Mouse (Mus musculus): ENCODE measurements around the gene Bco2. TPM values are rescaled to one million over a fixed set of nuclear protein-coding genes. Genes with fewer than 3 reads are reported as not detected.

The Bco2 gene
- total and polyA plus RNA-seq, 3 experiments, result 0.07 TPM; not detected in 2

- Histone ChIP-seq H3K27ac (ENCODE audit: control insufficient read depth, low read depth, low read length) (no peak overlapping the region), H3K9me3 (replicated peaks; ENCODE audit: insufficient read depth, low read length) (no peaks in the 10 kb centered on the region), H3K36me3 (ENCODE audit: control insufficient read depth in 1 of 2, insufficient read depth in 2 of 2, low read length in 2 of 2) (no peaks in the 10 kb centered on the region), H3K27me3 (ENCODE audit: control insufficient read depth in 1 of 2, insufficient read depth in 2 of 2, low read length in 2 of 2) (peaks cover 0 to 6% of the 10 kb centered on the region in 2 experiments; a peak in 3 of 4 replicates), H3K4me3 (ENCODE audit: control insufficient read depth in 1 of 2, insufficient read depth in 1 of 2, low read depth in 2 of 2, low read length in 2 of 2) (no peak overlapping the region), H3K79me2 (ENCODE audit: control insufficient read depth, insufficient read depth, low read length, poor library complexity) (no peaks in the 10 kb centered on the region), H3K9ac (ENCODE audit: control insufficient read depth, low read depth, low read length, poor library complexity, severe bottlenecking) (no peak overlapping the region), H3K4me1 (ENCODE audit: control insufficient read depth in 1 of 2, insufficient read depth in 2 of 2, low read length in 2 of 2) (no peaks in the 10 kb centered on the region)
- DNase-seq (ENCODE audit: low read depth, low spot score), result no peak
- TF ChIP-seq GABPA (IDR thresholded peaks at IDR 0.05; ENCODE audit: low read depth, low read length) (no peak), CHD1 (IDR thresholded peaks at IDR 0.05; ENCODE audit: low read depth, low read length) (no peak), CTCF (IDR thresholded peaks at IDR 0.05 in 2 of 3, conservative IDR thresholded peaks at IDR 0.05 in 1 of 3; ENCODE audit: control insufficient read depth in 1 of 3, insufficient read depth in 1 of 3, low read depth in 2 of 3, low read length in 3 of 3, poor library complexity in 1 of 3, severe bottlenecking in 1 of 3) (no peak), RAD21 (IDR thresholded peaks at IDR 0.05; ENCODE audit: low read depth, low read length) (no peak), RCOR1 (IDR thresholded peaks at IDR 0.05; ENCODE audit: low read depth, low read length) (no peak), SIN3A (IDR thresholded peaks at IDR 0.05; ENCODE audit: low read length) (no peak), ZNF384 (IDR thresholded peaks at IDR 0.05; ENCODE audit: low read depth, low read length) (no peak), USF1 (IDR thresholded peaks at IDR 0.05; ENCODE audit: low read depth, low read length) (peak; percentile 7; the same call in 1 of the 2 replicates)
These were observed 47.4 kb downstream of the Bco2 start for GRCm38 (mm10) chr9:50507570-50507969.

- Histone ChIP-seq H3K79me2 (ENCODE audit: control insufficient read depth, insufficient read depth, low read length, poor library complexity) (no peaks in the 10 kb centered on the region), H3K9me3 (replicated peaks; ENCODE audit: insufficient read depth, low read length) (no peaks in the 10 kb centered on the region), H3K36me3 (ENCODE audit: control insufficient read depth in 1 of 2, insufficient read depth in 2 of 2, low read length in 2 of 2) (no peaks in the 10 kb centered on the region), H3K4me3 (ENCODE audit: control insufficient read depth in 1 of 2, insufficient read depth in 1 of 2, low read depth in 2 of 2, low read length in 2 of 2) (no peak overlapping the region), H3K9ac (ENCODE audit: control insufficient read depth, low read depth, low read length, poor library complexity, severe bottlenecking) (no peak overlapping the region), H3K27me3 (ENCODE audit: control insufficient read depth in 1 of 2, insufficient read depth in 2 of 2, low read length in 2 of 2) (peaks cover 0 to 2% of the 10 kb centered on the region in 2 experiments; a peak in 2 of 4 replicates), H3K27ac (ENCODE audit: control insufficient read depth, low read depth, low read length) (no peak overlapping the region), H3K4me1 (ENCODE audit: control insufficient read depth in 1 of 2, insufficient read depth in 2 of 2, low read length in 2 of 2) (peaks cover 0 to 8% of the 10 kb centered on the region in 2 experiments; a peak in 2 of 4 replicates)
- TF ChIP-seq MYC (IDR thresholded peaks at IDR 0.05; ENCODE audit: low read depth, low read length), result no peak
- no peak for TF ChIP-seq NRF1 (IDR thresholded peaks at IDR 0.05; ENCODE audit: insufficient read depth, low read depth, low read length, poor library complexity, severe bottlenecking)
- no peak for TF ChIP-seq TAL1 (IDR thresholded peaks at IDR 0.05; ENCODE audit: low read length)
- TF ChIP-seq CTCF (IDR thresholded peaks at IDR 0.05 in 2 of 3, conservative IDR thresholded peaks at IDR 0.05 in 1 of 3; ENCODE audit: control insufficient read depth in 1 of 3, insufficient read depth in 1 of 3, low read depth in 2 of 3, low read length in 3 of 3, poor library complexity in 1 of 3, severe bottlenecking in 1 of 3), result no peak
- no peak for TF ChIP-seq ETS1 (IDR thresholded peaks at IDR 0.05; ENCODE audit: low read depth, low read length)
- no peak for TF ChIP-seq NELFE (IDR thresholded peaks at IDR 0.05; ENCODE audit: low read depth, low read length)
- no peak for TF ChIP-seq MAZ (IDR thresholded peaks at IDR 0.05; ENCODE audit: low read depth, low read length)
- no peak for TF ChIP-seq CHD2 (IDR thresholded peaks at IDR 0.05; ENCODE audit: low read length)
- DNase-seq (ENCODE audit: low read depth, low spot score), result no peak
These were observed 49.6 kb downstream of the Bco2 start for GRCm38 (mm10) chr9:50505405-50505804.

All from MEL (cell line).